Mouse (Mus musculus) CD8-positive naive resting alpha-beta T cell, adult 2 months (primary cell): ENCODE results near the gene Foxj1.
A peak's percentile ranks its signal among the peaks of the same experiment; 100 is the strongest.

Experiments
- DNase-seq, 2 experiments: peaks; one replicate each; pipeline ENCODE4 v3.0.0; 2022; ENCODE audit warnings: low read depth in 2 of 2, low spot score in 2 of 2

Foxj1 gene

DNA sequence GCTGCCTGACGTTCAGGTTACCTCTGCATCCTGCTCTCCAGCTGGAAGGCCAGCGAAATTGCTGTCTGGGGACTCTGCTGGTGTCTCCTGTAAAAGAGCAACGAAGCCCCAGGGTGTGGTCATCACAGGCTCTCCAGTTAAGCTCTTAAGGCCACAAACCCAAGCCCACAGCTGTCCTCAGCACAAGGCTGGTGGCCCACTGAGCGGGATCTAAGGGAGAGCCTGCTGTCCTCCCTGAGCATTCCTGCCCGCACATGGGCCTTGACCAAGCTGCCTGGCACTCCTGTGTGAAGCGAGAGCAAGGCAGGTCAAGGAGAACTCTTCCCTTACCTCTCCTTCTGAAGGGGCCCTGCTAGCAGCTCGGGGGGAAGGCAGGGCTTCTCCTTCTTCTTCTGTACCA lies 11.8 kb upstream of the Foxj1 start:
- DNase-seq: no peak

DNA sequence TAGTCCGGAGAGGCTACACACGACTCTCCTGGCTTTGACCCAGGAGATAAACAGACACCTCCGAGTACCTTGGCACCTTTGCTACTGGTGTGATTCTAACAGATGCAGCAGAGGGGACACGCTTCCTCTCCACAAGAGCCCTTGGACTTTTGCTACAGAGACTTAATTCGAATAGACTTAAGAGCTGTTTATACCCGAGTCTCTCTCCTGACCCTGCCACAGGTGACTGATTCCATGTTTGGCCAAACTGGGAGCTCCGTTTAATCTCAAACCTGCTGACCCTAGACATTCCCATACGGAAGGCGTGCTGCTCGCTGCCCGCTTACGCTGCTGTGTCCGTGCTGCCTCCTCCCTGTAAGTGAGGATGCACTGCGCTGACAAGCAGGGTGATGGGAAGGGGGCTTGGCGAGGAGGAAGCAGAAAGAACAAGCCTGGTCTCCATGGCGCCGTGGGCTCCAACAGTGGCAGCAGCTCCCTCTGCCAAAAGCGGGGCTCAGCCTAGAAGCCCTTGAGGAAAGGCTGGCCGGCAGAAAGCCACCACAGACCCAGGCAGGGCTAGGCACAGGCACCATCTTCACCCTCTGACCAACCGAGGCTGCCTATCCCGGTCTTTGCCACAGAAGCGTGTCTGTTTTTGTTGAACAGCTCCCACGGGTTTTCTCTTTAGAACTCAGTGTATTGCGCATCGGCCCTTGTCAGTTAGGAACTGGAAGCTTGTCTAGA lies 7.0 kb upstream of the Foxj1 start:
- DNase-seq: no peak

GRCm38 (mm10) chr11:116337531-116337930 lies 2.3 kb upstream of the Foxj1 start:
- DNase-seq: no peak

- DNase-seq: no peak
Measured at GRCm38 (mm10) chr11:116337000-116337399, 1.8 kb upstream of the Foxj1 start.

DNA sequence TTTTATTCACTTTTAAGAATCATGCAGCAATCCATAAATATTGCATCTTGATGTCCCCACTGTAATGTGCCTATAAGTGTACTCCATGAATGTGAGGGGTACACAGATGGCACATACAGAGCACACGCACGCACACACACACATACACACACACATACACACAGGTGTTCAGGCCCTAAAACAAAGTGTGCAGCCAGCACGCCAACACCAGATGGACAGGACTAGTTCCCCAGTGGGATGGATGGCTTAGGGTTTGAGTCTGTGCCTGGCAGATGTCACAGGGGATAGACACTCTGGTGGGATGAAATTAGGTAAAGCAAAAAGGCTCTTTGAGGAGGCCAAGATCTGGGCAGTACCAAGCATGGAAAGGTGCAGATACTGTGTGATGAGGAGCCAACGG lies 1.2 kb upstream of the Foxj1 start:
- DNase-seq: no peak

DNA sequence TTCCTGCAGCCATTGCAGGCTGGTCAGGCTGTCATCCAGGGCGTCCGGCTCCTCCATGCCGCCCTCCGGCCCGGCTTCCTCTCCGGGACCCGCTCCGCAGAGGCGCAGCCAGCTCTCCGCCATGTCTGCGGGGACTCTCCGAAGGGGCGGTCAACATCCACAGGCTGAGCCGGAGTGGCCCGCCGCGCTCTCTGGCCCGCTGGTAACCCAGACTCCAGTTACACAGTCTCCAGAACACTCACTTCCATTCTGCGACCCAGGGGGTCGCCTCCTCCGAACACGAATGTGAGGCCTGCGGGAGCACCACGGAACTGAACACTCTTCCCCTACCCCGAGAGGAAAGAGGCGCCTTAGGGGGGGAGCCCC lies 799 bp downstream of the Foxj1 start:
- no peak for DNase-seq

DNA sequence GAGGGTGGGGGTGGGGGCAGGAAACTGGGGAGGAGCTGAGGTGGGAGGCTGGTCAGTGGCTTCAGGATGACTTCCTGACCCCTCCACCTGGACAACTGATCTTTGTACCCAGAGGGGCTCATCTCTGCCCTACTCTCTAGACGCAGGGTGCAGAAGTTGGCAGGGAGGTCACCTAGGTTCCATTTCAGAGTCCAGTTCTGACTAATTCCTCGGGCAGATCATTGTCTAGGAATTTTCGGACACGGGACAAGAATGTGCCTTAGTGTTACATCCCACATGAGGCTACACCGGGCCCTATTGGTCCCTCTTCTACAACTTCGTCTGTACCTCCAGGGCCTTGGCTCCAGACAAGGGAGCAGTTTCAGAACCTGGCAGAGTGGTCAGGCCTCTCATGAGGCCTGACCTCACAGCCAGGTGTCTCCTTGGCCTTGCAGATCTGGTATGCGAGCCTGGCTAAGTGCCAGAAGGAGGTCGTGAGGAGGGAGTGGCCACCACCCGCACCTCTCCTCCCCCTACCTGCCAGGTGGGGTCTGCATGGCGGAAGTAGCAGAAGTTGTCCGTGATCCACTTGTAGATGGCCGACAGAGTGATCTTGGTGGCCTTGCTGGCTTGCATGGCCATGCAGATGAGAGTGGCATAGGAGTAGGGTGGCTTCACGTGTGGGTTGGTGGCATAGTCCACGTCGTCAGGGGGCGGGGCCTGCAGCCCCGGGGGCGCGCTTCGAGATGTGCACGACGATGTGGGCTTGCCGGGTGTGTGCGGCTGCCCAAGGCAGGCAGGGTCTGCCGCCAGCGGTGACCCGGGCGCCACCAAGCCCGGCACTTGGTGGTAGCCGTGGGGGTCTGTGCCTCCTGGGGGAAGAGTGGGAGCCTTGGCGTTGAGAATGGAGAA lies 1.4 kb downstream of the Foxj1 start:
- no peak for DNase-seq

DNA sequence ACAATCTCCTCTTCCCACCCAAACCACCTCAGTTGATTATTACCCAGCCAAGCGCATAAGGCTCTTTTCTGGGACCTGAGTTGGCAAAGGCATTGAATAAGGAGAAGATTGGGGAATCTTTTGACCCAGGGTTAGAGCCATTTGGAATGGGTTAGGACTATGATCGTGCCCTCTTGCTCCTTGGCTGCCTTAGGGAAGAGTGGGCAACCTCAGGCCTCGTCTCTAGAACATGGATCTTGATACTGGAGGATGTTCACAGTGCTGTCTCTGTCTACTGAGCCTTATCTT lies 2.3 kb downstream of the Foxj1 start:
- no peak for DNase-seq

- DNase-seq: no peak
Measured at GRCm38 (mm10) chr11:116332232-116332982, 2.8 kb downstream of the Foxj1 start.

GRCm38 (mm10) chr11:116330211-116330518 lies 5.0 kb downstream of the Foxj1 start:
- no peak for DNase-seq

- no peak for DNase-seq
Measured at GRCm38 (mm10) chr11:116329314-116330210, 5.6 kb downstream of the Foxj1 start.

- no peak for DNase-seq
Measured at GRCm38 (mm10) chr11:116326963-116327603, 8.1 kb downstream of the Foxj1 start.

DNA sequence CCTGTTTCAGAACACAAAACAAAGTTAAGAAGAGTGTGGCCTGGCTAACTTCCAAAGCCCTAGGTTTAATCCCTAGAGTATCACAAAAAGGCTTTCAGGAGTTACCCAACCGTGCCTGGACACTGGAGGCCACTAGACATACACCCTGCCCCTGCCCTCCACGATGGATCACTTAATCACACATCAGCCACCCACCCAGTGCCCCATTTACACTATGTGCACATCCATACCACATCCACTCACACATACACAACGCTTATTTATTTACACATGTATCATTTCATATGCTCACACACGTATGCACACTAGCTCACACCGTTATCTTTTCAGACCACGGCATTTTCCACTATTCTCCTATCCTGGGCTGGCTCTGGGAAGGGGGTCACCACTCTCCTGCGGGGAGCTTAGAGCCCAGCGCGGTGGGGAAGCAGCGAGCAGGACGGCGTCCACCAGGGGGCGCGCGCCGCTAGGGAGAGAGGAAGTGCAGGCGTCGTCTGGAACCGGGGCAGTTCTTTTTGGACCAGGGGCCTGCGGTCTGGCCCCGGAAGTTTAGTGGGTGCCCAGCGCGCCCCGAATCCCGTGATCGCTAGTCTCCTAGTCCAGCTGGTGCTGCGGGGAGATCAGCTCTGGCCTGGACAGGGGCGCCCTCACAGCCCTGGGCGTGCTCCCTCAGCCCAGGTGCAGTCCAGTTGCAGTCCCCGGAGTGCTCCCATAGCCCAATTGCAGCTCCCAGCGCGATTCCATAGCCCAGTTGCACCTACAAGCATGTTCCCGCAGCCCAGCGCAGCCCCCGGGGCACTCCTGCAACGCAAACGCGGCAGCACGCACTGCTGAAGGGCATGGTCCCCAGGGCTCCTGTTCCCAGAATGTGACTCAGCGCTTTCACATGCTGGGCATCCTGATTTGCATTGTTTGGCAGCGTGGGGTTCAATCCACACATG lies 16.2 kb downstream of the Foxj1 start:
- DNase-seq: peak; percentile 85 to 86

DNA sequence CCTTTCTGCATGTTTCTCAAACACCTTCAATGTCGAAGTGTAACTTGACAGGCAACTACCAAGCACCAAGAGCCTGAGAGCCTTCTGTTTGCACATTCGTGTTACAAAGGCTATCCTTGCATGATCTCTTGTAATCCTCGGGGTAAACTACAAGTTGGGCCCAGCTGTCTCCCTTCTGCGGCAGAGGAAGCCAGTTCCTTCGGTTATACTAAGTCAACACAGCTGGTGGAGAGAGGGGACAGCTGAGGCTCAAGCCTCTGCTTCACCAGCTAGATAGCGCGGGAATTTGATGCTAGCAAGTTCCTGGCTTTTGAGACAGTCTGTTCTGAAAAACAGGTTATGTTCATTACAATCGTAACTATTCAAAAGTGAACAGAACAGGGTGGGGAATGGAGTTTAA lies 22.8 kb downstream of the Foxj1 start:
- DNase-seq: no peak

DNA sequence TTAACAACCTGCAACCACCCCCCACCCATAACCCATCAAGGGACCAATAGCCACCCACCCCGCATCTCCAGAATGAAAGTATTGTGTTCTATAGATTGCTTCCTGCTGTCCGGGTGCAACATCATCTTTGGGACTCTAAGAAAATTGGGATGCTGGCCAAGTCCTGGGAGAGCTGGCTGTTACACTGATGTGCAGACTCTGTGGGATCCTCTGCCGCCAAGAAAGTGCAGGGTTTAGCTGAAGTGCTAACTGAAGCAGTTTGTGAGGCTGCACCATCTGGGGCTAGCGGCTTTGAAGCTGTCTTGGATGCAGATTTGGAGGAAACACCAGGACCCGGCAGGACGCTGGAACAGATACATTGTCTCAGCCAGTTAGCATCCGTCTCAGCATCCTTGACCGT lies 24.0 kb downstream of the Foxj1 start:
- no peak for DNase-seq

DNA sequence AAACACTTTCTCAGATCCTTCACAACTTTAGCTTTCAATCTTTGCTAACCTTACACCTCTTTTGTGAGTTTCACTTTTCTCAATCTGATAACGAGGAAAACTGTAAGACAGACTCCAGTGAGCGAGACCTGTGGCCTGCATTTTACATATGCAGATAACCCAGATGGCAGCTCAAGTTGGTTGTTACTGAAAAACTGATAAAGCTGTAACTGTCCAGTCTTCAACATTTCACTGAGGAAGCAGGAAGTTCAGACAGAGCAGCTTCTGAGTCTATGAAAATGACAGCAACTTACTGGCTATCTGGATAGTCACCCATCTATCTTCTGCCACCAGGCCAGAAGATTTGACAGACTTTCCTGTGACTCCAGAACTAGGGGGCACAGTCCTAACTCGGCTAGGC lies 25.6 kb downstream of the Foxj1 start:
- DNase-seq: no peak

GRCm38 (mm10) chr11:116307762-116308531 lies 27.3 kb downstream of the Foxj1 start:
- DNase-seq: no peak

- no peak for DNase-seq
Measured at GRCm38 (mm10) chr11:116307019-116307725, 28.0 kb downstream of the Foxj1 start, which contains the start of gene Exoc7. Gene Exoc7 (minus strand): TSS chr11:116307233.
